Mouse (Mus musculus) kidney, adult 2 months (tissue): ENCODE results near the gene Zfp963.

Experiments
- CTCF ChIP-seq: fragments of 200-500 bp; conservative IDR thresholded peaks from 2 replicates; pipeline ENCODE4 v1.5.1; 2011; ENCODE audit warnings: low read depth, mild to moderate bottlenecking, control low read depth, low read length, moderate library complexity, mixed read lengths; ENCODE audit not compliant: insufficient read depth, insufficient read length
- POLR2A ChIP-seq: fragments of 200-500 bp; IDR thresholded peaks from one replicate; pipeline ENCODE4 v1.6.1; 2011; ENCODE audit warnings: low read depth, low read length, control low read depth

DNA sequence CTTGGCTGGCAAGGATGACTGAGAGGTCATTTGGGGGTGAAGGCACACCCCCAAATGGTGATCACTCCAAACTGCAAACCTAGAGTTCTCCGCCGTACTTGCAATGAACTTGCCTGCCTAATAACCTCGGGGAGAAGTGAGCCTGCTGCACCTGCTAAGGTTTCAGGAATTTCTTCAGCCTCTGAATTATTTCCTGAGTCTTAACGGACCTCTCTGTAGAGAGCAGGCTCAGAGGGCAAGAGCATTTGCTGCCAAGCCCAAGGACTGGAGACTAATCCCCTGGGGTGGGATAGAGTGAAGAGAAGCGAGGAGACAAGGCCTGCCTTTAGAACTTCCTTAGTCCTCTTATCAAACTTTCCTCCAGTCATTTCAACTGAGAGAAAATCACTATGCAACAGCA, 40.0 kb upstream of the Zfp963 start:
- TF ChIP-seq POLR2A (no peak), CTCF (no peak)
